Mouse (Mus musculus) forebrain, embryonic 14.5 days (tissue): Measurements from ENCODE around the gene Plin1. TPM values are rescaled to one million over a fixed set of nuclear protein-coding genes. Genes with fewer than 3 reads are reported as not detected.
A peak's percentile ranks its signal among the peaks of the same experiment; 100 is the strongest.

Source experiments
- ATAC-seq: fragments of 200-750 bp; cut with Nextera tagmentation; 2 replicates; pipeline ENCODE4 v1.8.0; 2017; ENCODE audit warnings: mild to moderate bottlenecking, moderate library complexity
- DNase-seq: peaks from one replicate; pipeline ENCODE4 v3.0.0-alpha.2; 2015; ENCODE audit warnings: low spot score
- H3K27ac ChIP-seq: fragments of 300-500 bp; sonication (generic); 2 replicates; pipeline ENCODE4 v1.5.1; 2014; ENCODE audit warnings: low read depth, mild to moderate bottlenecking, control low read depth, low read length, moderate library complexity
- H3K27me3 ChIP-seq: fragments of 300-500 bp; sonication (generic); replicated peaks from 2 replicates; pipeline ENCODE4 v1.6.1; 2014; ENCODE audit warnings: low read length, control low read depth, mixed read lengths; ENCODE audit not compliant: control insufficient read depth, insufficient read depth
- H3K36me3 ChIP-seq: fragments of 300-500 bp; sonication (generic); 2 replicates; pipeline ENCODE4 v1.6.1; 2014; ENCODE audit warnings: low read length, control low read depth; ENCODE audit not compliant: control insufficient read depth, insufficient read depth
- H3K4me1 ChIP-seq: fragments of 300-500 bp; sonication (generic); 2 replicates; pipeline ENCODE4 v1.6.1; 2014; ENCODE audit warnings: antibody characterized with exemption, low read length, control low read depth; ENCODE audit not compliant: control insufficient read depth, insufficient read depth
- H3K4me2 ChIP-seq: fragments of 300-500 bp; sonication (generic); 2 replicates; pipeline ENCODE4 v1.6.1; 2014; ENCODE audit warnings: mild to moderate bottlenecking, control low read depth, low read length
- H3K4me3 ChIP-seq: fragments of 300-500 bp; sonication (generic); 2 replicates; pipeline ENCODE4 v1.5.1; 2014; ENCODE audit warnings: low read depth, low read length, control low read depth
- H3K9ac ChIP-seq: fragments of 300-500 bp; sonication (generic); 2 replicates; pipeline ENCODE4 v1.6.1; 2014; ENCODE audit warnings: mild to moderate bottlenecking, low read length, control low read depth, moderate library complexity
- H3K9me3 ChIP-seq: fragments of 300-500 bp; sonication (generic); replicated peaks from 2 replicates; pipeline ENCODE4 v1.6.1; 2016; ENCODE audit warnings: low read length, control low read depth, mixed read lengths; ENCODE audit not compliant: control insufficient read depth
- WGBS: fragments of 180-500 bp; shearing (Covaris S2); extraction: QIAGEN DNeasy Blood & Tissue Kit; methylation state at CpG from one replicate; pipeline ENCODE4 v1.1.7; 2014; 5-methylcytosine and 5-hydroxymethylcytosine counted together
- polyA plus RNA-seq: library from polyadenylated mRNA; unstranded; fragments of >200 nt; fragmentation: Nextera tagmentation; extraction: Ambion mirVana; gene quantifications from 2 replicates; pipeline ENCODE4 v1.2.1, GENCODE M21; 2014

The Plin1 gene
- polyA plus RNA-seq, 1 experiment from 2014 or later: not detected

DNA sequence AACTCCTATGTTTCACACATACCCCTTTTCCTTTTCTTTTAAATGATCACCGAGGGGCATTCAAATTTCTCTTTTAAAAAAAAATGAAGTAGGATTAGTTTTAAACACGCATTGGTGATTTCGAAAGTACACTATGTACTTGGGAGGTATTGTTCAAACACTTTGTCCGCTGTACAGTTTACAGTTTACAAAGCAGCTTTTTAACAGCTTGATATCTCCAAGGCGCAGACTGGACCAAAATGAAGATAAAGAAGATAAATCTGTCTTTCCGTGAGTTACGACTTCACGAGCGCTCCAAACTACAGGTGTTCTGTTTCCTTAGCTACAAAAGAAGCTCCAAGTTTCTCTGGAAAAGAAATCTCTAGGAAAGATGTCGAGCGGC is 9.6 kb upstream of the Plin1 start:
- H3K36me3 ChIP-seq: peaks cover 5% of the 10 kb centered on the region
- H3K4me3 ChIP-seq: peak overlapping the region; percentile 69
- H3K9ac ChIP-seq: peak overlapping the region; percentile 70
- H3K4me1 ChIP-seq: peaks cover 6% of the 10 kb centered on the region
- ATAC-seq: no peak
- H3K9me3 ChIP-seq: no peaks in the 10 kb centered on the region
- no peak for DNase-seq
- WGBS: 22% methylated on average over 11 of the region's 11 CpGs
- peak overlapping the region; percentile 97 for H3K4me2 ChIP-seq
- no peaks in the 10 kb centered on the region for H3K27me3 ChIP-seq
- H3K27ac ChIP-seq: no peak overlapping the region

DNA sequence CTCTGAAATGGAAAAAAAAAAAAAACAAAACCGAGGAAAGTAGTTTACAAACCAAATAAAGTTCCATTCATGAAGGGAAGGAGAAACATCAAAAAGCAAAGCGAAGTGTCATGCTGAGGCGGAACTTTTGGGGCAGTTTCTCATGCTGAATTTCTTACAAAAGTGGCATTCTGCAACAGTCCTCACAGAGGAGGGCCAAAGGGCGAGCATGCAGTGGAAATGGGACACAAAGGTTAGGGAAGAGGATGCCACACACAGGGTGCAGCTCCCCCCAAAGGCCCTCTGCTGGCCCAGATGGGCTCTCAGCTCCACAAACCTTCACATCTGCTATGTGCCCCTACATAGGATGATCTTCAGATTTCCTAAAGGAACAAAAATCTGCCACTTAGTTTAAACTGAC is 7.6 kb upstream of the Plin1 start:
- WGBS: 82% methylated on average over 4 of the region's 4 CpGs
- H3K27ac ChIP-seq: no peak overlapping the region

DNA sequence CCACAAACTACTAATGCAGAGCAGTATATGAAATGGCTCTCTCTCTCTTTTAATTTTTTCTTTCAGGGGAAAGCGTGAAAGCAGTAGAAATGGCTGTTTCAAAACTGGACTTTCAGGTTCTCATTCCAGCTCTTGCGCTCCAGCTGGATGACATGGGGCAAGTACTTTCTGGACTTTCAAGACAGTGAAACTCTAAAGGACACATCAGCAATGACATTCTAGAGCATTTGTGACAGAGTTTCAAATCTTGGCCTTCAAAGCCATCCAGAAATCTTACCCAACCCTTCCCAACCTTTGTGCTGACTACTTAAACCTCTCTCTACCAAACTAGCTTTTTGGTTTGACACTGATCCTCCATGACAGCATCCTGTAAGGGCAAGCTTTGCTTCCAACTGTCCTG is 6.2 kb upstream of the Plin1 start:
- Histone ChIP-seq H3K27me3 (no peaks in the 10 kb centered on the region), H3K27ac (no peak overlapping the region), H3K4me3 (no peak overlapping the region), H3K36me3 (peaks cover 21% of the 10 kb centered on the region), H3K9ac (no peak overlapping the region), H3K4me1 (peaks cover 6% of the 10 kb centered on the region), H3K9me3 (no peaks in the 10 kb centered on the region), H3K4me2 (no peak overlapping the region)
- no peak for DNase-seq
- 93% methylated on average over 2 of the region's 2 CpGs for WGBS
- ATAC-seq: no peak

More for the DNA sequence above, 7.6 kb upstream of the Plin1 start:
- Histone ChIP-seq H3K4me1 (peaks cover 6% of the 10 kb centered on the region), H3K4me2 (no peak overlapping the region), H3K9ac (no peak overlapping the region), H3K4me3 (no peak overlapping the region), H3K27me3 (no peaks in the 10 kb centered on the region), H3K9me3 (no peaks in the 10 kb centered on the region), H3K36me3 (peaks cover 17% of the 10 kb centered on the region)
- no peak for DNase-seq
- ATAC-seq: no peak

DNA sequence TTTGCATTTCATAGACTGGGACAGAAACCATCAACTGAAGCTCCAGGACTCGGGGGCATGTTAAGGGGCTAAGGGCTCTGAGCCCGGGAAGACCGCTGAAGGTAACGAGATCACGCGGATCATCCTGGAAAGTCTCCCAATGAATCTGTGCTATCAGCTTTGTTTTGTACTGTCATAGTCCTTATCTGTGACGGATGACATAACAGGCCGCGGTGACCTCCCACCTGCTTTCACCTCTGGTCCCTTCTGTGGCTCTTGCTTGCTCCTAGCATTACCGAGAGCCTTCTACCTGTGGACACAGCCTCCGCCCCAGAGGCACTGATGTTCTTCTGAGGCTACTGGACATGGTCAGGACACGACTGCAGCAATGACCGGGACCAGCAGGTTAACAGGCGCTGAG is 3.8 kb upstream of the Plin1 start:
- H3K4me2 ChIP-seq: no peak overlapping the region
- no peak for DNase-seq
- H3K9me3 ChIP-seq: no peaks in the 10 kb centered on the region
- no peaks in the 10 kb centered on the region for H3K27me3 ChIP-seq
- H3K36me3 ChIP-seq: peaks cover 21% of the 10 kb centered on the region
- H3K4me3 ChIP-seq: no peak overlapping the region
- no peak overlapping the region for H3K9ac ChIP-seq
- ATAC-seq: no peak
- H3K27ac ChIP-seq: no peak overlapping the region
- 93% methylated on average over 14 of the region's 14 CpGs for WGBS
- no peaks in the 10 kb centered on the region for H3K4me1 ChIP-seq

DNA sequence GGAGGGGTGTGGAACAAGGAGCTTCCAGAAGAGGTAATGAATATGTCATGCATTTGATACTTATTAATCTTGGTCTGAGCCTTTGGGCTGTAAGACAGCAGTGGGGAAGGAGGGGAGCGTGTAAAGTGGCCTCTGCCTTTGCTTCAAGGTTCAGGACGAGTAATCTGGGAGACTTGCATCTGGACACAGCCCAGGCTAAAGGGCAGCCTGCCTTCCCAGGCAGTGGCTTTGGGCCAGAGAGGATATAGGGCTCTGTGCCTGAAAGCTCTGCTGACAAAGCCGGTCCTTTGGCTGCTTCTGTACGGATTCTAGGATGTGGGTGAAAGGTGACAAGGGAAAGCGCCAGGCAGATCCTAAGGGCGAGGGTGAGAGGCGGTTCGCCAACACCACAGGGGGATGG is 1.9 kb upstream of the Plin1 start:
- Histone ChIP-seq H3K27ac (no peak overlapping the region), H3K27me3 (no peaks in the 10 kb centered on the region), H3K4me1 (no peaks in the 10 kb centered on the region), H3K9me3 (no peaks in the 10 kb centered on the region), H3K9ac (no peak overlapping the region), H3K4me2 (no peak overlapping the region), H3K36me3 (peaks cover 21% of the 10 kb centered on the region), H3K4me3 (no peak overlapping the region)
- 78% methylated on average over 8 of the region's 8 CpGs for WGBS
- DNase-seq: no peak
- ATAC-seq: no peak

DNA sequence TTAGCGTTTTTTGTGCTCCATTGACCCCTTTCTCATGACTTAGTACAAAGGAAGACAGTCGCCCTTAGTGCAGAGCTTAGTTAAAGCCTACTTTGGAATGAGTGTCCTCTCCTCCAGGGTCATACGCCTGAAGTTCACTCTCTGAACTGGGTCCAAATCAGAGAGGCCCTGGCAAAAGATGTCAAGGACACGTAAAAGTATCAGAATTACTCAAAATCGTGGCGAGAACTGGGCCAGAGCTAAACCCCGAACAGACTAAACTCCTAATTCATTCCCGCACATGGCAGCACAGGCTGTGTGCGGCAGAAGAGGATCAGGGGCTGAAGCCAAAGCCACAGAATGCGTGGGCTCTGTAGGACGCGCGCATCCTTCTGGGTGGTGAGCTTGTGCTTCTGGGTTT is 1.3 kb downstream of the Plin1 start:
- H3K27me3 ChIP-seq: no peaks in the 10 kb centered on the region
- no peaks in the 10 kb centered on the region for H3K4me1 ChIP-seq
- H3K27ac ChIP-seq: no peak overlapping the region
- DNase-seq (no peak), ATAC-seq (no peak)
- no peak overlapping the region for H3K4me2 ChIP-seq
- H3K9ac ChIP-seq: no peak overlapping the region
- no peak overlapping the region for H3K4me3 ChIP-seq
- H3K36me3 ChIP-seq: 0 out of 2 replicates have a peak, but pooled peaks cover 9% of the 10 kb centered on the region
- WGBS: 69% methylated on average over 13 of the region's 13 CpGs
- H3K9me3 ChIP-seq: no peaks in the 10 kb centered on the region

DNA sequence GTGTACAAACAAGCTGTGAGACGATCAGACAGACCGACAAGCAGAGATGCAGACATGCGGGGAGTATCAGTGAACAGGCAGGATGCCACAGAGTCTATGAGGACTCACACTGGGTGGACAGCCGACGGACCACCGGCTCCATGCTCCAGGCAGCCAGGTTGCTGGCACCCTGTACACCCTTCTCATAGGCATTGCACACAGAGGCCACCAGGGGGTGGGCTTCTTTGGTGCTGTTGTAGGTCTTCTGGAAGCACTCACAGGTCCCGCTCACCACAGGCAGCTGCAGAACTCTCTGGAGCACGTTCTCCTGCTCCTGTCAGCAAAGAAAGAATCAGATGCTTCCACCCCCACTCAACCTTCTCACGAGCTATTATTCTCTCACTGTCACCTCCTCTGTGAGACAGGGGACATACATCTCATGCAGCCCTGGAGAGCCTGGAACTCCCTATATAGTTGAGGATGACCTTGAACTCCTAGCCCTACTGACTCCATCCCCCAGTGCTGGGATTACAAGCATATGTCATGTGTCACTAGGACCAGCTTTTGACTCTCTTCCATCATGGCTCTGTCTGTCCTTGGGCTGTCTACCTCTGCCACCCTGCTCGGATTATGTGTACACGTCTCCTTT is 2.8 kb downstream of the Plin1 start:
- Histone ChIP-seq H3K36me3 (0 out of 2 replicates have a peak, but pooled peaks cover 3% of the 10 kb centered on the region), H3K4me2 (no peak overlapping the region), H3K9ac (no peak overlapping the region), H3K27ac (no peak overlapping the region), H3K4me3 (no peak overlapping the region), H3K9me3 (no peaks in the 10 kb centered on the region), H3K27me3 (no peaks in the 10 kb centered on the region), H3K4me1 (no peaks in the 10 kb centered on the region)
- peak; percentile 17; the same call in 1 of the 2 replicates for ATAC-seq
- 66% methylated on average over 11 of the region's 11 CpGs for WGBS
- peak; percentile 27 for DNase-seq

DNA sequence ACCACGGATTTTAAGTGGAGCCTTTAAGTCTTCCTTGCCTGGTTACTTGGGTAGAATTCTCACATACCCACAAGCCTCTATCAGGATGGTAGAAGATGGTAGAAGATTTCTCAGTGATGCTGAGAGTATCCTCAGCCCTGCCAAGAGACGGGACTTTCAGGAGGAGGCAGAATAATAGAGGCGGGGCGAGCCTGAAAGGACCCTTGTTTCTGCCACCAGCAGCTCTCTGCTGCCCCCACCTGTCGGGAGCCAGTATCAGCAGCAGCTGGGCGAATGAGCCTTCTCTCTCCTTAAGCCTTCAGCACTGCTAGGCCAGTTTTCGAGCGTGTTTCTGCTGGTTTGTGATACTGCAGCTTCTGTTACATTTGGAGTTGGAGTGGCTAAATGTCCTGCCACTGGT is 3.5 kb downstream of the Plin1 start:
- 5% methylated on average over 8 of the region's 8 CpGs for WGBS
- Histone ChIP-seq H3K36me3 (no peaks in the 10 kb centered on the region), H3K27ac (no peak overlapping the region), H3K4me1 (no peaks in the 10 kb centered on the region), H3K9me3 (no peaks in the 10 kb centered on the region), H3K9ac (no peak overlapping the region), H3K4me2 (no peak overlapping the region), H3K27me3 (no peaks in the 10 kb centered on the region), H3K4me3 (no peak overlapping the region)
- ATAC-seq: peak; percentile 65
- peak; percentile 78 for DNase-seq

DNA sequence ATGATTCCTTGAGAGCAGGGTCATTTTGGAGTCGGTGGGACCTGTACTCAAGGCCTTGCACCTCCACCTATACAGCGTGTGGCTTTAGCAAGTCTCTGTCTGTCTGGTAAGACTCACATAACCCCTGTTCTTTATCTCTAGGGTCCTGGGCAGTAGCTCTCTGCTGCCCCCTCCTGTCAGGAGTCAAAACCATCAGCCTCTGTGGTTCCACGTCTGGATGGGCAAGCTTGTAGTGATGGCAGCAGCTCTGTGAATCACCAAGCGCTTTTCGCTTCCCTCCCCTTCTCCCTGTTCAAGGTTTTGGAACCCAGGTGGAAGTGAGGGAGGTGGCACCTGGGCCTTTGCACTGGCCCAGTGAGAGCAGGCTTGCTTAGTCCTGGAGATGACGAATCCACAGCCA is 4.5 kb downstream of the Plin1 start:
- Histone ChIP-seq H3K9me3 (no peaks in the 10 kb centered on the region), H3K4me2 (no peak overlapping the region), H3K36me3 (no peaks in the 10 kb centered on the region), H3K9ac (no peak overlapping the region), H3K4me1 (no peaks in the 10 kb centered on the region), H3K27ac (no peak overlapping the region), H3K4me3 (no peak overlapping the region), H3K27me3 (0 out of 2 replicates have a peak, but pooled peaks cover under 1% of the 10 kb centered on the region)
- ATAC-seq (peak; percentile 47; the same call in 1 of the 2 replicates), DNase-seq (peak; percentile 66)
- 38% methylated on average over 6 of the region's 6 CpGs for WGBS
